Mouse (Mus musculus): ENCODE data around the gene Gmpr. TPM values are rescaled to one million over a fixed set of nuclear protein-coding genes. Genes with fewer than 3 reads are reported as not detected.
A peak's percentile ranks its signal among the peaks of the same experiment; 100 is the strongest.

Gene Gmpr
- polyA plus RNA-seq, 1 experiment from 2014 or later = 352 TPM

GRCm38 (mm10) chr13:45524305-45524704 lies 17.1 kb downstream of the Gmpr start:
- Histone ChIP-seq H3K27ac (peak overlapping the region; percentile 100), H3K4me1 (replicated peaks) (peaks cover 99% of the 10 kb centered on the region), H3K4me2 (no peak overlapping the region), H3K27me3 (no peaks in the 10 kb centered on the region), H3K9me3 (replicated peaks) (no peaks in the 10 kb centered on the region), H3K36me3 (peaks cover 81% of the 10 kb centered on the region), H3K9ac (peak overlapping the region; percentile 51), H3K4me3 (replicated peaks) (no peak overlapping the region)
- 84% methylated on average over 3 of the region's 3 CpGs for WGBS (ENCODE audit: insufficient replicate concordance)
- ATAC-seq (ENCODE audit: low read depth) (no peak), DNase-seq (no peak)

GRCm38 (mm10) chr13:45524791-45525435 lies 17.7 kb downstream of the Gmpr start:
- no peak overlapping the region for H3K4me3 ChIP-seq (replicated peaks)
- peak overlapping the region; percentile 61 for H3K9ac ChIP-seq
- DNase-seq (no peak), ATAC-seq (ENCODE audit: low read depth) (no peak)
- no peaks in the 10 kb centered on the region for H3K9me3 ChIP-seq (replicated peaks)
- peak overlapping the region; percentile 100 for H3K27ac ChIP-seq
- 91% methylated on average over 6 of the region's 6 CpGs for WGBS (ENCODE audit: insufficient replicate concordance)
- peaks cover 100% of the 10 kb centered on the region for H3K4me1 ChIP-seq (replicated peaks)
- no peaks in the 10 kb centered on the region for H3K27me3 ChIP-seq
- H3K4me2 ChIP-seq = no peak overlapping the region
- H3K36me3 ChIP-seq = peaks cover 81% of the 10 kb centered on the region

GRCm38 (mm10) chr13:45526230-45526629 lies 19.0 kb downstream of the Gmpr start:
- Histone ChIP-seq H3K4me2 (peak overlapping the region; percentile 66), H3K27me3 (no peaks in the 10 kb centered on the region), H3K27ac (peak overlapping the region; percentile 100), H3K4me1 (replicated peaks) (peaks cover 100% of the 10 kb centered on the region), H3K36me3 (peaks cover 81% of the 10 kb centered on the region), H3K4me3 (replicated peaks) (0 out of 2 replicates have a peak overlapping the region, but pooled peaks have one; percentile 21), H3K9me3 (replicated peaks) (no peaks in the 10 kb centered on the region), H3K9ac (peak overlapping the region; percentile 65)
- WGBS (ENCODE audit: insufficient replicate concordance) = 80% methylated on average over 7 of the region's 7 CpGs
- DNase-seq = no peak
- no peak for ATAC-seq (ENCODE audit: low read depth)

- H3K27ac ChIP-seq = peak overlapping the region; percentile 100
Measured at GRCm38 (mm10) chr13:45527232-45527964, 20.2 kb downstream of the Gmpr start.

GRCm38 (mm10) chr13:45528787-45529186 lies 21.5 kb downstream of the Gmpr start:
- WGBS (ENCODE audit: insufficient replicate concordance) = 91% methylated on average over 4 of the region's 4 CpGs
- Histone ChIP-seq H3K36me3 (peaks cover 81% of the 10 kb centered on the region), H3K9me3 (replicated peaks) (no peaks in the 10 kb centered on the region), H3K4me2 (no peak overlapping the region), H3K27me3 (no peaks in the 10 kb centered on the region), H3K9ac (peak overlapping the region; percentile 71), H3K4me3 (replicated peaks) (no peak overlapping the region), H3K4me1 (replicated peaks) (peaks cover 94% of the 10 kb centered on the region), H3K27ac (peak overlapping the region; percentile 100)
- DNase-seq = no peak
- ATAC-seq (ENCODE audit: low read depth) = no peak

More at GRCm38 (mm10) chr13:45527232-45527964, 20.2 kb downstream of the Gmpr start:
- peak; percentile 89 for DNase-seq
- Histone ChIP-seq H3K27me3 (no peaks in the 10 kb centered on the region), H3K4me3 (replicated peaks) (peak overlapping the region; percentile 21; the same call in 1 of the 2 replicates), H3K9me3 (replicated peaks) (no peaks in the 10 kb centered on the region), H3K9ac (peak overlapping the region; percentile 71), H3K36me3 (peaks cover 81% of the 10 kb centered on the region), H3K4me1 (replicated peaks) (peaks cover 100% of the 10 kb centered on the region), H3K4me2 (peak overlapping the region; percentile 66)
- peak; percentile 97 for ATAC-seq (ENCODE audit: low read depth)
- WGBS (ENCODE audit: insufficient replicate concordance) = 15% methylated on average over 11 of the region's 11 CpGs

GRCm38 (mm10) chr13:45530754-45531153 lies 23.5 kb downstream of the Gmpr start:
- Histone ChIP-seq H3K36me3 (peaks cover 82% of the 10 kb centered on the region), H3K9me3 (replicated peaks) (no peaks in the 10 kb centered on the region), H3K4me1 (replicated peaks) (peaks cover 94% of the 10 kb centered on the region), H3K4me3 (replicated peaks) (no peak overlapping the region), H3K4me2 (0 out of 2 replicates have a peak overlapping the region, but pooled peaks have one; percentile 8), H3K9ac (peak overlapping the region; percentile 37), H3K27me3 (no peaks in the 10 kb centered on the region), H3K27ac (peak overlapping the region; percentile 100)
- ATAC-seq (ENCODE audit: low read depth) (no peak), DNase-seq (no peak)
- WGBS (ENCODE audit: insufficient replicate concordance) = 37% methylated on average over 6 of the region's 6 CpGs

- 88% methylated on average over 9 of the region's 9 CpGs for WGBS (ENCODE audit: insufficient replicate concordance)
- Histone ChIP-seq H3K4me1 (replicated peaks) (peaks cover 84% of the 10 kb centered on the region), H3K27ac (peak overlapping the region; percentile 60), H3K27me3 (no peaks in the 10 kb centered on the region), H3K9ac (no peak overlapping the region), H3K36me3 (peaks cover 98% of the 10 kb centered on the region), H3K9me3 (replicated peaks) (no peaks in the 10 kb centered on the region), H3K4me2 (no peak overlapping the region), H3K4me3 (replicated peaks) (no peak overlapping the region)
- ATAC-seq (ENCODE audit: low read depth) (no peak), DNase-seq (no peak)
Measured at GRCm38 (mm10) chr13:45535731-45536453, 28.6 kb downstream of the Gmpr start.

GRCm38 (mm10) chr13:45537110-45537509 lies 29.9 kb downstream of the Gmpr start:
- no peak overlapping the region for H3K4me2 ChIP-seq

GRCm38 (mm10) chr13:45538091-45538490 lies 30.8 kb downstream of the Gmpr start:
- Histone ChIP-seq H3K4me2 (no peak overlapping the region), H3K9ac (peak overlapping the region; percentile 27), H3K27ac (peak overlapping the region; percentile 78), H3K36me3 (peaks cover 98% of the 10 kb centered on the region), H3K4me1 (replicated peaks) (peaks cover 78% of the 10 kb centered on the region), H3K9me3 (replicated peaks) (no peaks in the 10 kb centered on the region), H3K4me3 (replicated peaks) (no peak overlapping the region), H3K27me3 (no peaks in the 10 kb centered on the region)
- DNase-seq = no peak
- WGBS (ENCODE audit: insufficient replicate concordance) = 79% methylated on average over 9 of the region's 9 CpGs
- ATAC-seq (ENCODE audit: low read depth) = no peak

More at GRCm38 (mm10) chr13:45537110-45537509, 29.9 kb downstream of the Gmpr start:
- Histone ChIP-seq H3K9me3 (replicated peaks) (no peaks in the 10 kb centered on the region), H3K36me3 (peaks cover 98% of the 10 kb centered on the region), H3K4me1 (replicated peaks) (peaks cover 78% of the 10 kb centered on the region), H3K27ac (peak overlapping the region; percentile 73), H3K9ac (0 out of 2 replicates have a peak overlapping the region, but pooled peaks have one; percentile 49), H3K27me3 (no peaks in the 10 kb centered on the region), H3K4me3 (replicated peaks) (no peak overlapping the region)
- WGBS (ENCODE audit: insufficient replicate concordance) = 69% methylated on average over 9 of the region's 9 CpGs
- no peak for ATAC-seq (ENCODE audit: low read depth)
- no peak for DNase-seq

- no peaks in the 10 kb centered on the region for H3K27me3 ChIP-seq
- WGBS (ENCODE audit: insufficient replicate concordance) = 34% methylated on average over 10 of the region's 10 CpGs
- H3K9ac ChIP-seq = peak overlapping the region; percentile 27
- peak overlapping the region; percentile 4; the same call in 1 of the 2 replicates for H3K4me3 ChIP-seq (replicated peaks)
- ATAC-seq (ENCODE audit: low read depth) (peak; percentile 59), DNase-seq (no peak)
- peaks cover 82% of the 10 kb centered on the region for H3K4me1 ChIP-seq (replicated peaks)
- peaks cover 98% of the 10 kb centered on the region for H3K36me3 ChIP-seq
- no peaks in the 10 kb centered on the region for H3K9me3 ChIP-seq (replicated peaks)
- peak overlapping the region; percentile 30 for H3K4me2 ChIP-seq
- H3K27ac ChIP-seq = peak overlapping the region; percentile 78
Measured at GRCm38 (mm10) chr13:45538532-45539204, 31.4 kb downstream of the Gmpr start.
